ENCODE assay signal across 13 mouse cellular contexts in genomic region chr2:33720380-33720898, GRCm38 (mm10).
DNase-seq lines count a peak whose midpoint lies in the region; ATAC-seq and TF ChIP-seq lines count a peak whose summit lies in the region.
"Had no signal": no experiment of that assay in that cellular context is flagged by ENCODE, and none has a peak within 500 bp of the region (broad histone marks: within the 10 kb centered on the region; RNA-seq: fewer than 3 reads in every experiment).

No protein-coding gene starts in this region.

- H3K27ac ChIP-seq in hindbrain, embryonic 11.5 days (ENCODE audit: low read depth, low read length): no peak overlapping the region
- no peak overlapping the region; the same call in 1 of the 2 replicates for H3K27ac ChIP-seq in hindbrain, embryonic 13.5 days
- no peak overlapping the region for H3K27ac ChIP-seq in cerebellum, adult 2 months (ENCODE audit: insufficient read depth, low read length)
- H3K27ac ChIP-seq in hindbrain, embryonic 15.5 days (replicated peaks): no peak overlapping the region
- H3K27ac ChIP-seq in kidney, embryonic 15.5 days: no peak overlapping the region
- H3K27ac ChIP-seq: stomach, embryonic 15.5 days had no signal

- H3K4me3 ChIP-seq in hindbrain, embryonic 11.5 days (ENCODE audit: low read depth, low read length): no peak overlapping the region
- no peak overlapping the region for H3K4me3 ChIP-seq in hindbrain, embryonic 13.5 days
- H3K4me3 ChIP-seq in cerebellum, adult 2 months (replicated peaks; ENCODE audit: insufficient read depth, low read depth, low read length): no peak overlapping the region
- no peak overlapping the region for H3K4me3 ChIP-seq in hindbrain, embryonic 15.5 days
- no peak overlapping the region for H3K4me3 ChIP-seq in kidney, embryonic 15.5 days (replicated peaks)
- H3K4me3 ChIP-seq: erythroblast, embryonic 14.5 days; stomach, embryonic 15.5 days had no signal

- no peak overlapping the region for H3K4me2 ChIP-seq in hindbrain, embryonic 11.5 days (replicated peaks; ENCODE audit: low read depth, low read length)
- H3K4me2 ChIP-seq in hindbrain, embryonic 13.5 days: no peak overlapping the region
- H3K4me2 ChIP-seq in hindbrain, embryonic 15.5 days: no peak overlapping the region
- no peak overlapping the region for H3K4me2 ChIP-seq in kidney, embryonic 15.5 days
- H3K4me2 ChIP-seq: stomach, embryonic 15.5 days had no signal

- H3K4me1 ChIP-seq in hindbrain, embryonic 11.5 days (replicated peaks; ENCODE audit: control insufficient read depth, insufficient read depth, low read length): peaks cover 5% of the 10 kb centered on the region; the same call in 1 of the 2 replicates
- peaks cover 56% of the 10 kb centered on the region for H3K4me1 ChIP-seq in hindbrain, embryonic 13.5 days (replicated peaks)
- H3K4me1 ChIP-seq in cerebellum, adult 2 months (ENCODE audit: control insufficient read depth, insufficient read depth, low read length): peaks cover 16% of the 10 kb centered on the region
- peaks cover 46% of the 10 kb centered on the region for H3K4me1 ChIP-seq in hindbrain, embryonic 15.5 days (replicated peaks)
- peaks cover 35% of the 10 kb centered on the region for H3K4me1 ChIP-seq in kidney, embryonic 15.5 days

- no peaks in the 10 kb centered on the region for H3K27me3 ChIP-seq in hindbrain, embryonic 11.5 days (ENCODE audit: control insufficient read depth, insufficient read depth, low read length)
- H3K27me3 ChIP-seq in hindbrain, embryonic 13.5 days: peaks cover 21% of the 10 kb centered on the region
- no peaks in the 10 kb centered on the region for H3K27me3 ChIP-seq in cerebellum, adult 2 months (ENCODE audit: control insufficient read depth, insufficient read depth, low read length)
- H3K27me3 ChIP-seq in hindbrain, embryonic 15.5 days: 0 out of 2 replicates have a peak, but pooled peaks cover 10% of the 10 kb centered on the region
- peaks cover 51% of the 10 kb centered on the region for H3K27me3 ChIP-seq in kidney, embryonic 15.5 days

- no peaks in the 10 kb centered on the region for H3K36me3 ChIP-seq in hindbrain, embryonic 11.5 days (ENCODE audit: control insufficient read depth, insufficient read depth, low read length)
- H3K36me3 ChIP-seq in hindbrain, embryonic 13.5 days: no peaks in the 10 kb centered on the region
- no peaks in the 10 kb centered on the region for H3K36me3 ChIP-seq in hindbrain, embryonic 15.5 days
- H3K36me3 ChIP-seq in kidney, embryonic 15.5 days: no peaks in the 10 kb centered on the region
- H3K36me3 ChIP-seq: stomach, embryonic 15.5 days had no signal

- no peak overlapping the region for H3K9ac ChIP-seq in hindbrain, embryonic 11.5 days (ENCODE audit: low read depth, low read length)
- H3K9ac ChIP-seq in hindbrain, embryonic 13.5 days: no peak overlapping the region
- H3K9ac ChIP-seq in hindbrain, embryonic 15.5 days: no peak overlapping the region
- H3K9ac ChIP-seq in kidney, embryonic 15.5 days: no peak overlapping the region
- H3K9ac ChIP-seq: stomach, embryonic 15.5 days had no signal

- no peak for TF ChIP-seq POLR2A in cerebellum, adult 2 months (IDR thresholded peaks at IDR 0.05; ENCODE audit: borderline replicate concordance, insufficient read depth, low read length)

- ATAC-seq in hindbrain, embryonic 11.5 days (ENCODE audit: low FRiP score): no peak
- no peak for ATAC-seq in hindbrain, embryonic 13.5 days (ENCODE audit: low FRiP score)
- 0 out of 2 replicates have a peak, but pooled peaks have one; percentile 32 for ATAC-seq in hindbrain, embryonic 15.5 days (ENCODE audit: low FRiP score, low read depth)
- ATAC-seq in kidney, embryonic 15.5 days (replicated peaks; ENCODE audit: low FRiP score): no peak
- ATAC-seq: intestine, embryonic 16.5 days; Patski had no signal

- DNase-seq in hindbrain, embryonic 11.5 days (ENCODE audit: low spot score): peak; percentile 25
- DNase-seq in NIH3T3 (ENCODE audit: low read depth): peak; percentile 43
- DNase-seq in cerebellum, adult 2 months: peak; percentile 71 to 80
- DNase-seq in spleen, postnatal 36 days (ENCODE audit: low spot score in 2 of 2): no peak
- DNase-seq in adrenal gland, postnatal 36 days: no peak
- DNase-seq: lung, adult 18-20 months had no signal

- 54% methylated on average over 9 of the region's 9 CpGs for WGBS in hindbrain, embryonic 11.5 days
- 31% methylated on average over 9 of the region's 9 CpGs for WGBS in hindbrain, embryonic 13.5 days
- 2% methylated on average over 9 of the region's 9 CpGs for WGBS in cerebellum, adult 2 months
- WGBS in hindbrain, embryonic 15.5 days: 31% methylated on average over 9 of the region's 9 CpGs
- WGBS in kidney, embryonic 15.5 days: 40% methylated on average over 9 of the region's 9 CpGs

- TF ChIP-seq CTCF in cerebellum, adult 2 months (IDR thresholded peaks at IDR 0.05; ENCODE audit: borderline replicate concordance, insufficient read depth, low read depth, low read length): no peak

- no peaks in the 10 kb centered on the region for H3K9me3 ChIP-seq in hindbrain, embryonic 11.5 days (ENCODE audit: control insufficient read depth, low read length)
- no peaks in the 10 kb centered on the region for H3K9me3 ChIP-seq in hindbrain, embryonic 13.5 days
- no peaks in the 10 kb centered on the region for H3K9me3 ChIP-seq in hindbrain, embryonic 15.5 days
- H3K9me3 ChIP-seq in kidney, embryonic 15.5 days (replicated peaks): no peaks in the 10 kb centered on the region
- H3K9me3 ChIP-seq: stomach, embryonic 15.5 days had no signal

Comparison
In these comparisons a context has a peak if more than half of its experiments do, and no peak if none do; other contexts are left out.
1. DNase-seq: peak in hindbrain, embryonic 11.5 days (single experiment), NIH3T3 (single experiment) and cerebellum, adult 2 months (2 of 2); none in spleen, postnatal 36 days (0 of 2) and adrenal gland, postnatal 36 days (0 of 2).